Mouse (Mus musculus) heart, adult 8-10 months (tissue): ENCODE results near the gene Dcp1a. TPM values are rescaled to one million over a fixed set of nuclear protein-coding genes. Genes with fewer than 3 reads are reported as not detected.

Source experiments
- DNase-seq: peaks from one replicate; pipeline ENCODE4 v3.0.0; 2022; ENCODE audit warnings: low spot score
- microRNA-seq: library from miRNA; unstranded; fragments of <30 nt; microRNA quantifications from one replicate; pipeline ENCODE4 v1.2.0, GENCODE M21; 2022
- total RNA-seq, 4 experiments: library from RNA; stranded (reverse); gene quantifications; 2 replicates each; pipeline ENCODE4 v1.2.4; 2022

Dcp1a gene
- total RNA-seq, 4 experiments from 2014 or later = 9.0 to 11.3 (median 10.5) TPM

DNA sequence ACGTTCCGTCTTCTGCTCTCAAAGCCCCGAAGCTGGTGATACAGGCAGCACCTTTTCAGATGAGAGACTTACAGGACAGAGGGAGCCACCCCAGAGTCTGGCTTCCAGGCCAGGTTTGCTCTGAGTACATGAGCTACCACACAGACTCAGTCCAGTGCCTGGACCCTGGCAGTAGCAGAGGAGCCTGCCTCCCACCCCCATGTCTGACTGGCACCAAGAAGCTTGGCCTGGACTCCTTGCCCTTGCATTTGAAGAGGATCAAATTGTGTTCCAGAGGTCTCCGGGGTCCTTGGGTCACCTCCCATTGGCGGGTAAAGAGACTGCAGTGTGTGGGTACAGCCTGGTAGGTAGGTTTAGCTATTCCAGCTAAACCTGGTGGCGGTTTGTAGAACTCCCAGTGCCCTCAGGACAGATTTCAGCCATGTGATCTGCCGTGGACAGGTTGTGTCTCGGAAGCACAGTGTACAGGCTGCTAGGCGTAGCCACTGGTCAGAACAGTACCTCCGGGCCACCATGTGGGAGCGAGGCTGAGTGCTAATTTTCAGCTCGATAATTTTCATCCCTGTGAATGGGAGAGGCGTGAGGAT, 81.6 kb downstream of the Dcp1a start:
- no peak for DNase-seq

DNA sequence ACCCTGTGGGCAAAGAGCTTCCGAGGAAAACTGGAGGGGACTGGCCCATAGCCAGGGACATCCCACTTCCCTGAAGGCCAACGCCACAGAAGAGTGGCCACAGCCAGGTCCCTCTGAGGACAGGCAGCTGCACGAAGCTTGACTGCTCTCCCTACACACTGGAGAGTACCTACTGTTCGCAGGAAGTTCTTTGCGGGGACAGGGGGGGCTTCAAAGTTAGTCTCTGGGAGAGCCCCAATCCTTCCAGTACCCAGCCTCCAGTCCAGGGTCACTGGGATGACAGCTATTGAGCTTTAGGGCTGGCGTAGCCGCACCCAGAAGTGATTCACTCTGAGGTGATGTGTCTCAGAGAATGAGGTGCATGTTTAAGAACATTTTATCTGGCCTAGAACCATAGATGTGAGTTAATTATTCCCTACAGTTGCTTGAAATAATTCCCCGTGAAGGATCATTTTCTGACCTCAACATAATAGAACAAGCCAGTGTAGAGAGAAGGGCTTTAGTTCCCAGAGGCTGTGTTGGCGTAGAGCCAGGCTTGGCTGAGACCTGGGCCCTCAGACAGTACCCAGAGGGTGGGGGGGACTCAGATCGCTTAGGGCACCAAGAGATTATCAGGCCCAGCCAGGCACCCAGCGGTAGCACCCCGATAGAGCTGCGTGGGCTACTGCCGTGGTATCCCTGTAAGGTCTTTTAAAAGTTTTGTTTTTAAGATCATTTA, 82.3 kb downstream of the Dcp1a start:
- no peak for DNase-seq

DNA sequence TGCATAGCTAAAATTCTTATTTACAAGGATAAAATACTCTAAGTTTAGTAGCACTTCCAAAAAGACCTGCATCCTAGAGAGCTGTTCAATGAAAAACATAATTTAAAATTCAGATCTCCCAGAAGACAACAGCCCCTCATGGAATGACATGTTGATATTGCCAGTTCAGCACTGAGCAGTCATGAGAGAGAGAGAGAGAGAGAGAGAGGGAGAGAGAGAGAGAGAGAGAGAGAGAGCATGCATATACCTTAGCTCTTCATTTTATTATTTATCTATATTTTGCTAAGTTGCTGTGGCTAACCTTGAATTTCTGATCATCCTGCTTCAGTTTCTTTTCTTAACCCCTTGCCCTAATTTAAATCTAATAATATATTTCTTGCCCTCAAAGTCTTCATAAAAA, 83.0 kb downstream of the Dcp1a start:
- DNase-seq = no peak

DNA sequence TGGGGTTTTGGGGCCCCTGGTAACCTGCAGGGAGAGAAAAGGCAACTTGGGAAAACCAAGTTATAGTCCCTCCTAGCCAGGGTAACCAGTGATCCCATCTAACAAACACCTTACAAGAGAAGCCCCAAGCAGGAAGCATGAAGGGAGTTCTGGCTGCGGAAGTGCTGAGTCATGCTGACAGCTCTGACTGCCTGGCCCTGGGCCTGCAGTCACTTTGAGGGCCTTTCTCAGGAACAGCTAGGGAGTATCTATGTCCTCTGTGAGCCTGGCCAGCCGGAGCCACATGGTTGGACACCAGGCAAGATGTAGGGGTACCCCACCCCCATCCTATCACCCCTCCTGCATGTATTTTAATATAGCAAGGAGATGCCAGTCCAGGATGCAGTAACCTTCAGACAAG, 85.1 kb downstream of the Dcp1a start:
- peak; percentile 69 for DNase-seq

DNA sequence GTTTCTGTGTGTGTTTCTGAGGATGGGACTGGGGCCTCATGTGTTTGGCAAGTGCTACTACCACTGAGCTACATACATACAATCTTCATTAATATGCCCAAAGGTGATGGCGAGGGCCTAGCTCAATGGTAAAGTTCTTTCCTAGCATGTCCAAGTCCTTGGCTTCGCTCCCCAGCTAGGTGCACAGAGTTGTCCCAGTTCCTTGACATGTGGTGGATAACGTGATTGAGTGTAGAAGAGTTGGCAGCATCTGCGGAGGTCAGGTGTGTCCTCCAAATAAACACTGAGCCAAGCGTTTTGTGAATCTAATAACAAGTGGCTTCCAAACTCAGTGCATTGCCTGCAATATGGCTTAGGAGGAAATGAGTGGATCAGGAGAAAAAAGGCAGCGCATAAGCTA, 87.0 kb downstream of the Dcp1a start:
- peak; percentile 48 for DNase-seq

DNA sequence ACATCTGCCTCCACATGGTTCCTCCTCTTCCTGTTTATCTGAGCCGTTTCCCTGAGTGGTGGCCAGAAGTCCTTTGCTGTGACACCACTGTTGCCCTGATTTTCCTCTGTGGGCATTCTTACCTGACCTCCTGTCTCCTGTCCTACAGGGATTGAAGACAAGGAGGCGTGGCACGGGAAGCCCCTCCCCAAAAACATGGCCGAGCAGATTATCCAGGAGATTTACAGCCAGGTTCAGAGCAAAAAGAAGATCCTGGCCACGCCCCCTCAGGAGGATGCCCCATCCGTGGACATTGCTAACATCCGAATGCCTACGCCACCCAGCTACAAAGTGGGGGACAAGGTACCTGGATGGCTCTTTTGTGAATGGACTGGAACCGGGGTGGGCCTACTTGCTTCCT, 88.7 kb downstream of the Dcp1a start:
- no peak for DNase-seq

DNA sequence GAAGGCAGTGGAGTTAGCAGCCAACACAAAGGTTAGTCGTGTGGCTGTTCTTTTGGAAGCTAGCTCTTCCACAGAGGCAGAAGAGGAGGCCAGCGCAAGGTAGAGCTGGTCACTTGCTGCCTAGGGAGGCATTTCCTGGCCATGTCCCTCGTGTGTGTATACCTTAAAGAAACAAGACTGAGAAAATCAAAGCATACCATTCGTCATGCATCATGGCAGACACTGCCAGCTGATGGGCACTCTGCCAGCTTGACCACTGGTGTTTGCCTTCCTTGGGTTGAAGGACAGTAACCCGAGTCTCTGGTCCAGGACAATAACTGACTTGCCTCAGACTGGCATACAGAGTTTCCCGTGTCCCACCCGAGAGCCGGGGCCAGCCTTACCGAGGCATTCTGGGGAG, 91.0 kb downstream of the Dcp1a start:
- no peak for DNase-seq

DNA sequence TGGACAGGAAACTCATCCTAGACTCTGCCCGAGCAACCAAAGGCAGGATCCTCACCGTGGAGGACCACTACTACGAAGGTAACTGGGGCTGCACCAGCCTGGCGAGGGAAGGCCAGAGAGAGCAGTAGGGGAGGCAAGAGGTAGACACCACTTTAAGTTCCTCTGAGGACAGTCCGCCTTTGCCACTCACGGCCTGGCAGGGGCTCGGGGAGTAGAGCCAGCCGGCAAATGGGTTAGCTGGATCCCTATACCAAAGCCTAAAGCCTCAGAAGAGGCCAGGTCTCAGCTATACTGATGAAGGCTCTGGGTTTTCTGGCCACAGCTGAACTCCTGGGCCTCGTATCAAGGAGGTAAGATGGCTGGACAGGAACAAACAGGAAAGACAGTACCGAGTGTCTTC, 92.9 kb downstream of the Dcp1a start:
- no peak for DNase-seq

DNA sequence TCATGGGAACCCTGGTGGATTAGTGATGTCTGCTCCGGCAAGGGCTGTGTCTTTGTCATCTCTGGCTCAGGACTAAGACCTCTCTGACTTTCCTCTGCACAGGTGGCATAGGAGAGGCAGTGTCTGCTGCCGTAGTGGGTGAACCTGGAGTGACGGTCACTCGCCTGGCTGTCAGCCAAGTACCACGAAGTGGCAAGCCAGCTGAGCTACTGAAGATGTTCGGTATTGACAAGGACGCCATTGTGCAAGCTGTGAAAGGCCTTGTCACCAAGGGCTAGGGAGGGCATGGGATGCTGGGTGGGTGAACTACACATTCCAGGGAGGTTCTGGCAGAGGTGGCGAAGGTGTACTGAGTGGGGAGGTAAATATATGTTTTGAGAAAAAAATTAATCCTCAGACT, 93.9 kb downstream of the Dcp1a start:
- no peak for DNase-seq

DNA sequence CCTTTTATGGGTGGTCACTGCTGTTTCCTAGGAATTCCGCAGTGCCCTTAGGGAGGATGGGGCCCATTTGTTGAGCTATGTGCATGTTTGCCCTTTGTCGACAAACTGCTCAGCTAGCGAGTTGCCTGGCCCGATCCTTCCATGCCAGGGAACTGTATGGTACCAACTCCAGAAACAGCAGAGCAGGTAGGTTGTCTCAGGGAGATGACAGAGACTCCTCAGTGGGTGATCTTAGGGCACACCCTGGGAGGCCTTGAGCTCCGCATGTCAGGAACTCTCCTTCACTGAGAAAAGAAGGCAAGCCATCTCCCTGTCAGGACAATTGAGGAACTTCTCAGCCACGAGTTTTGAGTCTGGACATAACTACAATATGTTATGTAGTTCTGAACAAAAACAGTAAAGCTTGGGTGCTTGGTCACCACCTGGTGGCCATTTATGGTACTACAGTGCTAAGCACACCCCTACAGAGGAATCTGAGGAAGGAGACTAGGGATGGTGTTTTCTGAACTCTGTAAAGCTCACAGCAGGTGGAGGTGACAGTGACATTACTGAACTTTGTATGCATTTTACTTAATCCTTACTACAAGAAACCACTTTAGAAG, 94.7 kb downstream of the Dcp1a start:
- DNase-seq = peak; percentile 84

DNA sequence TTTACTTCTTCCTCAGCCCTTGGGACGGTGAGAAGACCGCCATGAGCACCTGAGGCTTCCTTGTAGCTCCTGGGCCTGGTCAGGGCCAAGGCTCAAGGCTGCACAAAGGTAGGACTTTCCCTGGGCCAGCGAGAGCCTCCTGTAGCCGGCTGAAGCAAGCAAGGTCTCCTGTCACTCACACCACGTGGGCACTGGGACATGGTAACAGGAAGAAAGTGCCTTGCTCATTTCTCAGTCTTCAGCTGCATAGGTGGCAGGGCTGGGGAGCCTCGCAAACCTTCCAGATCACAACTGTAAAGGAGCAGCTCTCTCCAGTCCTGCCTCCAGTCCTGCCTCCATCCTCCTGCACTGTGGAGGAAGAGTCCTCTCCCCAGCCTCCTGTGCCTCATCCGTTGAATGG, 96.5 kb downstream of the Dcp1a start:
- DNase-seq = no peak

DNA sequence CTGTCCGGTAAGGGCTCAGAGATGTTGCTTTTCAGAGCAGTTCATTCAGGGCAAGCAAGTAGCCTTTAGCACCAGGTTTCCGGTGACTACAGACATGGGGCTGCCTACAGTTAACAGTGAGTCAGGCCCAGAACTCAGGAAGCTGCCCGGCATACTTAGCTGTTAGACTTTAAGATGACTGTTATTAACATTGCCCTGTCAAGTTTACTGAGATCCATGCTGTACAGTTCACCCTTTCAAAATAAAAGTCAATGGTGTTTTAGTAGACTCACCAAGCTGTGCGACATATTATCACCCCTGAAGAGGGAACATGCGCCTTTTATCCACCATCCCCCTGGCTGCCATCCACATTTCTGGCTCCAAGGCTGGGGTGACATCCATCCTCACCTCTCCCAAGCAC, 96.9 kb downstream of the Dcp1a start:
- DNase-seq = no peak

Small RNAs within 50 kb of the gene (microRNA-seq; reads per million reads assigned to microRNA genes)
- 6.4 reads per million, percentile 16 among the genes with 10 or more reads in this experiment for gene Mir3076

Other genes with a start within 250 kb of the Dcp1a start
- 1 to 10 TPM; 1.9 to 2.8 (median 2.4) TPM for gene Cacna1d, start 11.9 kb downstream of the Dcp1a start, total RNA-seq
- 10 to 100 TPM; 21.4 to 28.7 (median 28.1) TPM for gene Tkt, start 68.8 kb downstream of the Dcp1a start, total RNA-seq
- gene Prkcd, start 146.7 kb downstream of the Dcp1a start, total RNA-seq = 10 to 100 TPM in 3 of 4 experiments, 1 to 10 TPM in 1; 7.1 to 13.4 (median 11.6) TPM
- 1 to 10 TPM; 6.6 to 8.0 (median 7.4) TPM for gene Rft1, start 174.8 kb downstream of the Dcp1a start, total RNA-seq
- gene Sfmbt1, start 235.3 kb downstream of the Dcp1a start, total RNA-seq = 10 to 100 TPM; 13.1 to 14.1 (median 13.3) TPM